Mouse (Mus musculus) lung, adult 2 months (tissue): ENCODE results near the gene Nsg1. TPM values are rescaled to one million over a fixed set of nuclear protein-coding genes. Genes with fewer than 3 reads are reported as not detected.

Source experiments
- DNase-seq: peaks from one replicate; pipeline ENCODE4 v3.0.0; 2022
- H3K4me1 ChIP-seq: fragments of 200-500 bp; 2 replicates; pipeline ENCODE4 v1.6.1; 2011; ENCODE audit warnings: low read length; ENCODE audit not compliant: control insufficient read depth, insufficient read depth
- H3K4me3 ChIP-seq: fragments of 200-500 bp; replicated peaks from 2 replicates; pipeline ENCODE3; 2011; ENCODE audit warnings: low read depth, mild to moderate bottlenecking, control low read depth, low read length; ENCODE audit errors: extremely low read depth
- CTCF ChIP-seq: fragments of 200-500 bp; IDR thresholded peaks from 2 replicates; pipeline ENCODE4 v1.5.1; 2011; ENCODE audit warnings: mild to moderate bottlenecking, low read length, control low read depth; ENCODE audit not compliant: insufficient read depth
- POLR2A ChIP-seq: fragments of 200-500 bp; IDR thresholded peaks from 2 replicates; pipeline ENCODE4 v1.6.1; 2011; ENCODE audit warnings: low read depth, mild to moderate bottlenecking, control low read depth, low read length, borderline replicate concordance; ENCODE audit errors: extremely low read depth
- WGBS: fragments of 180-500 bp; shearing (Covaris S2); methylation state at CpG from one replicate; pipeline ENCODE4 v1.1.7; 2018; 5-methylcytosine and 5-hydroxymethylcytosine counted together
- polyA plus RNA-seq: library from polyadenylated mRNA; depleted of rRNA; stranded (reverse); fragments of >200 nt; gene quantifications from 2 replicates; pipeline ENCODE4 v1.2.3, GENCODE M21; 2012

Nsg1 gene
- polyA plus RNA-seq, 1 experiment, result 63.9 TPM

- DNase-seq, result no peak
- TF ChIP-seq POLR2A (no peak), CTCF (no peak)
- Histone ChIP-seq H3K4me3 (no peak overlapping the region), H3K4me1 (no peaks in the 10 kb centered on the region)
- WGBS, result 74% methylated on average over 6 of the region's 6 CpGs
These were observed 25.1 kb upstream of the Nsg1 start for GRCm38 (mm10) chr5:38184688-38185285.

- no peak overlapping the region for H3K4me3 ChIP-seq
- H3K4me1 ChIP-seq, result no peaks in the 10 kb centered on the region
- TF ChIP-seq CTCF (no peak), POLR2A (no peak)
- DNase-seq, result no peak
- WGBS, result 78% methylated on average over 16 of the region's 16 CpGs
These were observed 14.7 kb upstream of the Nsg1 start for GRCm38 (mm10) chr5:38174256-38174912.

- WGBS, result 43% methylated on average over 5 of the region's 5 CpGs
- TF ChIP-seq CTCF (no peak), POLR2A (no peak)
- DNase-seq, result no peak
- Histone ChIP-seq H3K4me3 (no peak overlapping the region), H3K4me1 (no peaks in the 10 kb centered on the region)
These were observed 14.1 kb upstream of the Nsg1 start for GRCm38 (mm10) chr5:38173766-38174165.

- Histone ChIP-seq H3K4me1 (no peaks in the 10 kb centered on the region), H3K4me3 (no peak overlapping the region)
- no peak for DNase-seq
- no peak for TF ChIP-seq POLR2A
- no peak for TF ChIP-seq CTCF
- 74% methylated on average over 11 of the region's 11 CpGs for WGBS
These were observed 8.8 kb upstream of the Nsg1 start for GRCm38 (mm10) chr5:38168497-38168896.

- peak overlapping the region; percentile 89 for H3K4me3 ChIP-seq
- WGBS, result 1% methylated on average over 79 of the region's 79 CpGs
These were observed 617 bp downstream of the Nsg1 start for GRCm38 (mm10) chr5:38158947-38159633.

GRCm38 (mm10) chr5:38158501-38158946, 1.2 kb downstream of the Nsg1 start:
- no peak for DNase-seq
- 6% methylated on average over 17 of the region's 17 CpGs for WGBS
- H3K4me1 ChIP-seq, result no peaks in the 10 kb centered on the region
- no peak for TF ChIP-seq CTCF
- TF ChIP-seq POLR2A, result no peak
- H3K4me3 ChIP-seq, result peak overlapping the region; percentile 89

More at GRCm38 (mm10) chr5:38158947-38159633, 617 bp downstream of the Nsg1 start:
- peak; percentile 34 for DNase-seq
- TF ChIP-seq POLR2A (peak; percentile 21; the same call in 1 of the 2 replicates), CTCF (no peak)
- no peaks in the 10 kb centered on the region for H3K4me1 ChIP-seq

GRCm38 (mm10) chr5:38157481-38158020, 2.2 kb downstream of the Nsg1 start:
- DNase-seq, result no peak
- WGBS, result 74% methylated on average over 9 of the region's 9 CpGs
- Histone ChIP-seq H3K4me1 (no peaks in the 10 kb centered on the region), H3K4me3 (no peak overlapping the region)
- no peak for TF ChIP-seq POLR2A
- TF ChIP-seq CTCF, result no peak

GRCm38 (mm10) chr5:38153636-38154035, 6.1 kb downstream of the Nsg1 start:
- no peaks in the 10 kb centered on the region for H3K4me1 ChIP-seq
- WGBS, result 93% methylated on average over 5 of the region's 5 CpGs

More at GRCm38 (mm10) chr5:38153636-38154035, 6.1 kb downstream of the Nsg1 start:
- H3K4me3 ChIP-seq, result no peak overlapping the region
- TF ChIP-seq CTCF (no peak), POLR2A (no peak)
- DNase-seq, result no peak
